Mouse (Mus musculus) adrenal gland, adult 8-10 months (tissue): ENCODE measurements at regions not wholly inside any gene's neighbourhood (a gene's known extent, or its start where the extent isn't known, plus 50 kb on each side); places are given as distances from the start of the nearest gene placed in this dataset.

Experiments used
- DNase-seq: peaks from one replicate; pipeline ENCODE4 v3.0.0; 2022

- DNase-seq = no peak
Measured at GRCm38 (mm10) chrX:13014051-13014450, 57.2 kb upstream of the Usp9x start.

GRCm38 (mm10) chrX:13013086-13013485 lies 58.2 kb upstream of the Usp9x start:
- no peak for DNase-seq

GRCm38 (mm10) chrX:12990777-12991176 lies 80.5 kb upstream of the Usp9x start:
- no peak for DNase-seq

- DNase-seq = no peak
Measured at GRCm38 (mm10) chrX:12977676-12978075, 93.6 kb upstream of the Usp9x start.

- no peak for DNase-seq
Measured at GRCm38 (mm10) chrX:12968979-12969746, 102.1 kb upstream of the Usp9x start.

GRCm38 (mm10) chrX:12959467-12960314 lies 111.6 kb upstream of the Usp9x start:
- no peak for DNase-seq

- no peak for DNase-seq
Measured at GRCm38 (mm10) chrX:12958873-12959272, 112.4 kb upstream of the Usp9x start.

- DNase-seq = peak; percentile 12
Measured at GRCm38 (mm10) chrX:12950928-12951660, 120.2 kb upstream of the Usp9x start.

- DNase-seq = no peak
Measured at GRCm38 (mm10) chrX:12942451-12942850, 128.8 kb upstream of the Usp9x start.

GRCm38 (mm10) chrX:12936406-12937172 lies 134.7 kb upstream of the Usp9x start:
- peak; percentile 11 for DNase-seq

GRCm38 (mm10) chrX:12933294-12933807 lies 137.9 kb upstream of the Usp9x start:
- no peak for DNase-seq

GRCm38 (mm10) chrX:12930242-12930641 lies 141.1 kb upstream of the Usp9x start:
- no peak for DNase-seq

GRCm38 (mm10) chrX:12927797-12928589 lies 143.3 kb upstream of the Usp9x start:
- no peak for DNase-seq

GRCm38 (mm10) chrX:12924705-12925644 lies 146.3 kb upstream of the Usp9x start:
- DNase-seq = no peak

- DNase-seq = no peak
Measured at GRCm38 (mm10) chrX:12919576-12919975, 151.7 kb upstream of the Usp9x start.

- DNase-seq = peak; percentile 28
Measured at GRCm38 (mm10) chrX:12917105-12917504, 154.2 kb upstream of the Usp9x start.

- no peak for DNase-seq
Measured at GRCm38 (mm10) chrX:12916684-12917083, 154.6 kb upstream of the Usp9x start.

- DNase-seq = no peak
Measured at GRCm38 (mm10) chrX:12900256-12900655, 138.4 kb upstream of the Med14 start.

- DNase-seq = no peak
Measured at GRCm38 (mm10) chrX:12891468-12891867, 129.6 kb upstream of the Med14 start.

- no peak for DNase-seq
Measured at GRCm38 (mm10) chrX:12889482-12889808, 127.6 kb upstream of the Med14 start.
